Mouse (Mus musculus) midbrain, embryonic 16.5 days (tissue): ENCODE data around the gene Map2k5. TPM values are rescaled to one million over a fixed set of nuclear protein-coding genes. Genes with fewer than 3 reads are reported as not detected.
A peak's percentile ranks its signal among the peaks of the same experiment; 100 is the strongest.

Experiments used
- ATAC-seq: fragments of 200-750 bp; cut with Nextera tagmentation; 2 replicates; pipeline ENCODE4 v1.8.0; 2017; ENCODE audit warnings: moderate TSS enrichment
- H3K27ac ChIP-seq: fragments of 300-500 bp; sonication (generic); 2 replicates; pipeline ENCODE4 v1.5.1; 2014; ENCODE audit warnings: mild to moderate bottlenecking, low read length, mixed read lengths
- H3K27me3 ChIP-seq: fragments of 300-500 bp; sonication (generic); 2 replicates; pipeline ENCODE4 v1.6.1; 2014; ENCODE audit warnings: low read depth, low read length, mixed read lengths; ENCODE audit not compliant: control insufficient read depth, insufficient read depth
- H3K36me3 ChIP-seq: fragments of 300-500 bp; sonication (generic); 2 replicates; pipeline ENCODE4 v1.6.1; 2014; ENCODE audit warnings: mild to moderate bottlenecking, low read length, moderate library complexity, mixed read lengths; ENCODE audit not compliant: control insufficient read depth, insufficient read depth
- H3K4me1 ChIP-seq: fragments of 300-500 bp; sonication (generic); 2 replicates; pipeline ENCODE4 v1.6.1; 2014; ENCODE audit warnings: mild to moderate bottlenecking, low read length, mixed read lengths; ENCODE audit not compliant: control insufficient read depth, insufficient read depth
- H3K4me2 ChIP-seq: fragments of 300-500 bp; sonication (generic); 2 replicates; pipeline ENCODE4 v1.6.1; 2014; ENCODE audit warnings: mild to moderate bottlenecking, low read length, mixed read lengths
- H3K4me3 ChIP-seq: fragments of 300-500 bp; sonication (generic); 2 replicates; pipeline ENCODE4 v1.5.1; 2014; ENCODE audit warnings: low read depth, mild to moderate bottlenecking, low read length, moderate library complexity, mixed read lengths
- H3K9ac ChIP-seq: fragments of 300-500 bp; sonication (generic); 2 replicates; pipeline ENCODE4 v1.6.1; 2014; ENCODE audit warnings: low read depth, low read length, mixed read lengths
- H3K9me3 ChIP-seq: fragments of 300-500 bp; sonication (generic); replicated peaks from 2 replicates; pipeline ENCODE4 v1.6.1; 2014; ENCODE audit warnings: mild to moderate bottlenecking, low read length, mixed read lengths; ENCODE audit not compliant: control insufficient read depth, poor library complexity, severe bottlenecking
- WGBS: fragments of 180-500 bp; shearing (Covaris S2); extraction: QIAGEN DNeasy Blood & Tissue Kit; methylation state at CpG from one replicate; pipeline ENCODE4 v1.1.7; 2014; 5-methylcytosine and 5-hydroxymethylcytosine counted together
- polyA plus RNA-seq: library from polyadenylated mRNA; unstranded; fragments of >200 nt; fragmentation: Nextera tagmentation; extraction: Ambion mirVana; gene quantifications from 2 replicates; pipeline ENCODE4 v1.2.1, GENCODE M21; 2015

Map2k5 gene
- polyA plus RNA-seq, 1 experiment from 2014 or later = 31.2 TPM

DNA sequence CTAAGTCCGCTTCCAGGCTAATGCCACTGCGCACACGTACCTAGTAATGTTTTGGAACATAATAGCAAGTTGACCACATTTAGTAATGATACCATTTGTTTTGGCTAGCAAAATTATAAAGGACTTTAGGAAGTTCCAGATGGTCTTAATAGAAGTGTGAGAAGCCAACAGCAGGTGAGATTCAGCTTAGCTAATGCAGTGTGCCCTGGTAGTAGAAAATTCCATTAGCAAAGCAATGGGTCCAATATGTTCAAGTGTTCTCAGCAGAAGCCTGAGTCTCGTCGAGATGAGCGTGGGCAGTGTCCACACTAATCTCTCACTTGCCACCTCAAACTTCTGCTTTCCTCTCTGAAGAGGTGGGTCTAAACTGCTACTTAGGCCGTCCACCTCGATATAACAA is 27.7 kb downstream of the Map2k5 start:
- Histone ChIP-seq H3K4me1 (peaks cover 3% of the 10 kb centered on the region; the same call in 1 of the 2 replicates), H3K4me3 (no peak overlapping the region), H3K27ac (no peak overlapping the region), H3K27me3 (no peaks in the 10 kb centered on the region), H3K36me3 (no peaks in the 10 kb centered on the region), H3K4me2 (no peak overlapping the region), H3K9me3 (no peaks in the 10 kb centered on the region), H3K9ac (no peak overlapping the region)
- no peak for ATAC-seq
- WGBS = 95% methylated on average over 8 of the region's 8 CpGs

DNA sequence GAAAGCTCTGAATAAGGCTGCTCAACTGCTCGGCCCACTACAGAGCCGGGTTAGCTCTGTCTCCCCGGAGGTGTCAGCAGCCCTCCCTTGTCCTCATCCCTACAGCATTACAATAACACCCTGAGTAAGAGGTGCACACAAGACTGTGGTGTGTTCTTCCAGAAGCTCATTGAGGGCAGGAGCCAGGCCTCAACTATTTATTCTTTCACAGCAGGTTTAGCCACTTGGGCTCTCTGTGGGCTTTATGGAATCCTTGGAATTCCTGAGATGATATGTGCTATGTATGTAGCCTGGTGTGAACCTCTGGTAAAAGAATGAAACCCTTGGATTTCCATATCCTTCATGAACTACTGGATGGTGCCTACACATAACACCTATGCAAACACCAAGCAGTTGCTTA is 28.5 kb downstream of the Map2k5 start:
- no peak overlapping the region for H3K4me3 ChIP-seq
- WGBS = 84% methylated on average over 3 of the region's 3 CpGs
- no peak for ATAC-seq
- no peak overlapping the region for H3K9ac ChIP-seq
- H3K27me3 ChIP-seq = no peaks in the 10 kb centered on the region
- H3K4me2 ChIP-seq = no peak overlapping the region
- no peaks in the 10 kb centered on the region for H3K9me3 ChIP-seq
- no peaks in the 10 kb centered on the region for H3K36me3 ChIP-seq
- H3K4me1 ChIP-seq = peaks cover 3% of the 10 kb centered on the region; the same call in 1 of the 2 replicates
- no peak overlapping the region for H3K27ac ChIP-seq

DNA sequence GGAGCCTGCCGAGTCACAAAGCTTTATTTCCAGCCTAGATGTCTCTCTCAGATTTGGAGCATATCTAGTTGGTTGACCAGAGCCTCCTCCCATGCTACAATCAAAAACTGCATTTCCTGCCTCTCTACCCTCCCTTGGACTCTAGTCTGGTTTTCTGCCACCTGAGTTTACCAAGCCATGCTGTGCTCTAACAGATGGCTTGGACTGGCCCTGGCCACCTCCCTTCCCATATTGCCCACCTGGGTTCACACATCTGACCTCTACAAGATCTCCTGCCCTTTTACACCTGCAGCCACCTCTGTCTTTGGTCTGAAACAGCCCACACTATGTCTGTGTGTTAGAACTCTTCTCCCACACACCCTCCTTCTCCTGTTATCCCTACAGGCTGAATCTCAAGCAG is 29.6 kb downstream of the Map2k5 start:
- no peak for ATAC-seq
- Histone ChIP-seq H3K4me2 (no peak overlapping the region), H3K4me1 (peaks cover 3% of the 10 kb centered on the region; the same call in 1 of the 2 replicates), H3K36me3 (no peaks in the 10 kb centered on the region), H3K4me3 (no peak overlapping the region), H3K27ac (no peak overlapping the region), H3K27me3 (no peaks in the 10 kb centered on the region), H3K9ac (no peak overlapping the region), H3K9me3 (no peaks in the 10 kb centered on the region)
- WGBS = 67% methylated on average over 1 of the region's 1 CpGs

DNA sequence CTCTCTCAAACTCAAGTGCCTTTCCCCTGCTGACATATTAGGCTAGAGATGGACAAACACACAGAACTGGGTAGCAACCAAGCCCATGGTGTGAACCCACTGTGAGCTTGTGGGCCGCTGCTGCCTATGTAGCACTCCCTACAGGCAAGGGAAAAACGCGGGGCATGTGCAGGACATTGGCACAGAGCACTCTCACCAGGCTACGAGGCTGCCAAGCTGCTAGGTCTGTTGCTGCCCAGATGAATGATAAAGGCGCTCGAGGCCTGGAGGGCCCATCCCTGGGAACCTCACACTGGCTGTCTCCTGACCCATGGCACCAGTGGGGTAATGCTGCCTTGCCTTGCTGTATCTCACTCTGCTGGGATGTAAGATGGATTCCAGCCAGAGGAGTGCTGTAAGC is 31.7 kb downstream of the Map2k5 start:
- WGBS = 76% methylated on average over 6 of the region's 6 CpGs
- Histone ChIP-seq H3K27ac (no peak overlapping the region), H3K27me3 (no peaks in the 10 kb centered on the region), H3K4me3 (no peak overlapping the region), H3K9ac (no peak overlapping the region), H3K36me3 (no peaks in the 10 kb centered on the region), H3K9me3 (no peaks in the 10 kb centered on the region), H3K4me2 (no peak overlapping the region), H3K4me1 (peaks cover 3% of the 10 kb centered on the region; the same call in 1 of the 2 replicates)
- ATAC-seq = no peak

DNA sequence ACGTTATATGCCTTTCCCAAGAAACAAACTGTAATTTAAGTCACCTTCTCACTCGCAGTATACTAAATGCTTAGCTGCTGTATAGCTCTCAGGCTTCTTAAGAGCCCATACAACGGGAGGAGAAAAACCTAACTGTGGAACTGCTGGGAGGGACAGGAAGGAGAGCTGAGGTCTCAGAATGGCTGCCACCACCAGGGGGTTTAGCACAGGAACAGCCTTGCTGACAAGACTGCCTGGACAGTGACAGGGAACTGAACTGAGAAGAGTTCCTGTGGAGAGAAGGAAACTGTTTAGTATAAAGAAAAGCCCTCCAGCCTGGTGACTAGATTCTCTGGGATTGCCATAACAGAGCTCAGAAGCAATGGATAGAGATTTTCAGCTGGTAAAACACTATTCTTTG is 35.9 kb downstream of the Map2k5 start:
- no peaks in the 10 kb centered on the region for H3K27me3 ChIP-seq
- H3K27ac ChIP-seq = no peak overlapping the region
- ATAC-seq = no peak
- H3K4me2 ChIP-seq = no peak overlapping the region
- H3K9me3 ChIP-seq = no peaks in the 10 kb centered on the region
- H3K4me1 ChIP-seq = peaks cover 18% of the 10 kb centered on the region
- WGBS = 65% methylated on average over 3 of the region's 3 CpGs
- no peak overlapping the region for H3K4me3 ChIP-seq
- no peak overlapping the region for H3K9ac ChIP-seq
- no peaks in the 10 kb centered on the region for H3K36me3 ChIP-seq

DNA sequence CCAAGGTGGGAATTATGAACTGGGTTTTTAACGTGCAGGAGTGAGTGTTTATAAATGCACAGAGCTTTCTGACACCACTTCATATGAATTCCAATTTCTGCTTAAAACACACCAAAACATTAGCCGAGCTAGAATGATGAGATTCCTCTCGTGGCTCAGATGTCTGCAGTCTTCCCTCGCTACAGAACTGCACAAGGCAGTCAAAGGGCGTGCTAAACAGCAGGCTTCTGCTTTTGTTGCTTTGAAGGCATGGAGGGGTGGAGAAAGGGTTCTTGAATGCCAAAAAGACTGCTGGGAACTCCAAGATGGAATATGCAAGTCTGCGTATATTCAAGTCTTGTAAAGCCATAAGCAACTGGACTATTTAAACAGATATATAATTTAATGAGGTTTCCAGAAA is 38.4 kb downstream of the Map2k5 start:
- 17% methylated on average over 6 of the region's 6 CpGs for WGBS
- Histone ChIP-seq H3K9me3 (no peaks in the 10 kb centered on the region), H3K27me3 (no peaks in the 10 kb centered on the region), H3K4me2 (0 out of 2 replicates have a peak overlapping the region, but pooled peaks have one; percentile 11), H3K4me1 (peaks cover 17% of the 10 kb centered on the region), H3K36me3 (peaks cover 9% of the 10 kb centered on the region), H3K9ac (no peak overlapping the region), H3K27ac (peak overlapping the region; percentile 57; the same call in 1 of the 2 replicates), H3K4me3 (no peak overlapping the region)
- no peak for ATAC-seq

DNA sequence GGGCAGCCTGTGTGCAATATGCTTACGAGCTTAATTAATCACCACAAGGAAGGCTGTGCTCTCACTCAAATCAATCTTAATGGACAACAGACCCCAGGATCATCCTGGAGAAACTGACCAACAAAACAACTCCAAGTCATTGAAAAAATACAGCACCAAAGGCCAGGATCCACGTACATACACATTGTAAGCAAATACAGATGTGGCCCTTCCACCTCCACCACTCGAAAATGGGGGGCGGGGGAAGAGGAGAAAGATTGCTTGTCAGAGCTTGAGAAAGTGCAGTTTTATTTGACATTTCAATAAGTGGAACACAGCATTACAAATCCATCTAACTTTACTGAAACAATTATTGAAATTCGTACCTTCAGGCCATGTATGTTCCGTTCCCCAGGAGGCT is 39.0 kb downstream of the Map2k5 start:
- Histone ChIP-seq H3K9me3 (no peaks in the 10 kb centered on the region), H3K4me3 (no peak overlapping the region), H3K27ac (no peak overlapping the region), H3K4me1 (peaks cover 17% of the 10 kb centered on the region), H3K9ac (no peak overlapping the region), H3K27me3 (no peaks in the 10 kb centered on the region), H3K36me3 (peaks cover 11% of the 10 kb centered on the region), H3K4me2 (no peak overlapping the region)
- 62% methylated on average over 6 of the region's 6 CpGs for WGBS
- ATAC-seq = no peak

DNA sequence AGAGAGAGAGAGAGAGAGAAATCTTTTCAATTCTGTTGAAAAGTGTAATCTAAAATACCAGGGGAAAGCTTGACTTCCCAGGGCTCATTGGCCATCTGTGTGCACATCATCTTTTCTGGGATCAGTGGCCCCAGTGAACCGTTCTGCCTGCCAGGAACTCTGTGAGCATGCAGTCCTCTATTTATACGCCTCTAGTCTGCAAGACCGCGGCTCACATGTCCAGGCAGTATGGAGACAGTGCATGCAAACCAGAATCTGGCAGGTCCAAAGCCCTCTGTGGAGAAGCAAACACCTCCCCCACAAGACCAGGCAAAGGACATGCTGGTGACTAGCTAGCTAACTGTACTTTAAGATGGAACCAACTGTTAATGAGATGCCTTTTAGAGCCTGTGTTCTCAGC is 41.9 kb downstream of the Map2k5 start:
- Histone ChIP-seq H3K9ac (no peak overlapping the region), H3K4me2 (no peak overlapping the region), H3K4me3 (no peak overlapping the region), H3K9me3 (no peaks in the 10 kb centered on the region), H3K27me3 (no peaks in the 10 kb centered on the region), H3K4me1 (peaks cover 17% of the 10 kb centered on the region), H3K27ac (no peak overlapping the region), H3K36me3 (peaks cover 11% of the 10 kb centered on the region)
- ATAC-seq = no peak
- WGBS = 84% methylated on average over 4 of the region's 4 CpGs

DNA sequence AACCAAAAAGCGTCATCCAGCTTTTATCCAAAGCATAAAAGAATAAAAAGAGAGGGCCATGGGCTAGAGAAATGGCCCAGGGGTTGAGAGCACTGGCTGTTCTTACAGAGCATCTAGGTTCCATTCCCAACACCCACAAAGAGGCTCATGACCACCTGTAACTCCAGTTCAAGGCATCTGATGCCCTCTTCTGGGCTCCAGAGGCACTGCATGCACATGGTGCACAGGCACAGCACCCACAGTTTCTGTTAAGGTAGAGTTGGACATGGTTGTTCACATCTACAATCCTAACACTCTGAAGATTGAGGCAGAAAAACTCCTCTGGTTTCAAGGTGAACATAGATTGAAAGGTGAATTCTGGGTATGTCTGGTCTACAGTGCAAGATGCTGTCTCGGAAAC is 44.6 kb downstream of the Map2k5 start:
- H3K4me2 ChIP-seq = no peak overlapping the region
- no peaks in the 10 kb centered on the region for H3K9me3 ChIP-seq
- ATAC-seq = no peak
- H3K36me3 ChIP-seq = peaks cover 11% of the 10 kb centered on the region
- WGBS = 97% methylated on average over 2 of the region's 2 CpGs
- no peak overlapping the region for H3K4me3 ChIP-seq
- no peaks in the 10 kb centered on the region for H3K27me3 ChIP-seq
- H3K4me1 ChIP-seq = 0 out of 2 replicates have a peak, but pooled peaks cover under 1% of the 10 kb centered on the region
- no peak overlapping the region for H3K9ac ChIP-seq
- no peak overlapping the region for H3K27ac ChIP-seq
